Mouse (Mus musculus) spleen, postnatal 36 days (tissue): Measurements from ENCODE around the gene Atp13a2.

ENCODE experiments used
- DNase-seq, 2 experiments: peaks; one replicate each; pipeline ENCODE4 v3.0.0; 2022; ENCODE audit warnings: low spot score in 2 of 2, mixed read lengths in 1 of 2

Atp13a2 gene

DNA sequence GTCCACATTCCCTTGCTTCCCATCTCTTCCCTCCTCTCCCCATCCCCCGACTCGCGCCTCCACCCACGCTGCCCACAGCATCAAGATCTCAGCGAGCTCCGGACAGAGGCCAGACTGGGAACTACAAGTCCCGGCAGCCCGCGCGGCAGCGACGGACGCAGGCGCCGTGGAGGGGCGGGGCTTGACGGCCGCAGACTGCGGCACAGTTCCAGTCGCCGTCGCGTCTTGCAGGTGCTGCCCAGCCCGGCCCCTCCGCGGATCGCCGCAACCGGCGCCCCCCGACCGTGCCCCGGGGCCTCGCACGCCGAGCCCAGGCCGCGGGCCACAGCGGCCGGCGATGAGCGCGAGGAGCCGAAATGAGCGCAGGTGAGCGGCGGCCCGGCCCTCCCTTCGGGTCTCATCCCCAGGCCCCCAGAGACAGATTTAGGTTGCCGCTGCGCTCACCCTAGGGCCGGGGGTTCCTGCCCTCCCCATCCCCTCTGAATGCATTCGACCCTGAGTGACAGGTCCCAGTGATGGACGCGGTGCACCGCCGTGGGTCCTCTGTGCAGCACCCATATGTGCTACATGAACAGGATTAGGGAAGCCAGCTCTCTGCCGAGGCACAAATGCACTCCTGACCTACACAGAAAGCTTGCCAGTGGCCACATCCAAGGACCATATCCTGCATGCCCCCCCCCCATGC, at the start of gene Atp13a2:
Gene Atp13a2 (plus strand): TSS at position 163 of the 685 bp plus-strand sequence.
- peak; percentile 85 to 87 for DNase-seq

DNA sequence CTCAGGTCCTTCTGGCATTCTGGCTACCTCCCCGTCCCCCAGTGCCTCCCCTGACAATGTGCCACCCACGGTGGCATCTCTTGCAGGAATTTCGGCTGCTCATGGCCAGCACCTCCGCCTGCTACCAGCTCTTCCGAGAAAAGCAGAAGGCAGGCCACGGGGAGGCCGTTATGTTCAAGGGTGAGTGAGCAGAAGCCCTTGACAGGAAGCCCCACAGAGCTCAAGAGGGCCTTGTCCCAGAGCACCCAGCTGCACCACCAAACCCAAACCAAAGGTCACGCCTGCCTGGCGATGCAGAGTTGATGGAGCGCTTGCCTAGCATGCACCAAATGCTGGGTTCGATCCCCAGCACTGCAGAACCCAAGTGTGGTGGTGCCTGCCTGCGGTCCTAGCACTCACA, 42.3 kb upstream of the Atp13a2 start:
- peak; percentile 85 for DNase-seq

DNA sequence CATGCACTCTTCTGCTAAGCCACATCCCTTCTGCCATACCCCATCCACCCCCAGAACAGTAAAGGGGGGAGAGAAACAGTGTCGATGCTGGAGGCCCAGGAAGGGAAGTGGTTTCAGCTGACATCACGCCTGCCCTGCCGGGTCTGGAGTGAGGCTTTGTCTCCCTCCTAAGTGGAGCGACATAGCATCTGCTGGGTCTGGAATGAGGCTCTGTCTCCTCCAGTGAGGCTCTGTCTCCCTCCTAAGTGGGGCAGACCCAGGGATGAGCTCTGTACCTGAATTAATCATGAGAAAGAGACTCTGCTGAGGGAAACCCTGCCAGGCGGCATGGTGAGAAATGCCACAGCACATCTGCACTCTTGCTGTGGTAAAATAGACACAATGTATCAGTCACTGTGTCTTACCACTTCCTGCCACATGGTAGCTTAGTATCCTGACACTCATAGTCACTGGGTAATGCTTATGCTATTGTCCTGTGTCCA, 41.7 kb upstream of the Atp13a2 start:
- DNase-seq: peak; percentile 80

DNA sequence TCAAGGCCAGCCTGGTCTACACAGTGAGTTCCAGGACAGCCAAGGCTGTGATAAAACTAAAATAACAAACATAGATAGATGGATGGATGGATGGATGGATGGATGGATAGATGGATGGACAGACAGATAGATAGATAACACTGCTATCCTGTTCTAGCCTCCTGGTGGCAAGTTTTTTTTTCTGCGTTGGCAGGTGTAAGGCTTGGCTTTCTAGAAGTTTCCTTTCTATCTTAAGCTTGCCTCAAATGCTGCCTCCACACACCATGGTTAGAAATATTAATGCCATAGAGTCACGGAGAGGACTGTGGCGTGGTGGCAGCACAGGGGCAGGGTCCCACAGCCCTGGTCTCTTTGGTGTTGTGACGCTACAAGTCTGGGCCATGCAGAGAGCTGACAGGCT, 41.1 kb upstream of the Atp13a2 start:
- no peak for DNase-seq

DNA sequence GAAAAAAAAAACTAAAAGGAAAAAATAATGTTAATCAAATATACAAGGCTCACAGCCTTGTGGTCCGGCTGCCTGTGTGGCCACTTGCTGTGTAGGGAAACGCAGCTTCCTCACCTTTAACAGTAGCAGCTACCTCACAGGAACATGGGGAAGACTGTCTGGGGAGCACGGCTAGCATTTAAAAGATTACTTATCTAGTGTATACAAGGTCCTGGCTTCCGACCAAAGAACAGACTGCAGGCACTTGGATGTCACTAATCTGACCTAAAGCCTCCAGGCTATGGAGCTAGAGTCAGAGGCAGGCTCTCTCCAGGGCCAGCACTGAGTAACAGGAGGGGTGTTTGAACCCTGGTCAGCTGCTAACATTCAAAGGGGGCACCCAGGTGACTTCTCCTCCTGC, 40.6 kb upstream of the Atp13a2 start:
- DNase-seq: no peak

DNA sequence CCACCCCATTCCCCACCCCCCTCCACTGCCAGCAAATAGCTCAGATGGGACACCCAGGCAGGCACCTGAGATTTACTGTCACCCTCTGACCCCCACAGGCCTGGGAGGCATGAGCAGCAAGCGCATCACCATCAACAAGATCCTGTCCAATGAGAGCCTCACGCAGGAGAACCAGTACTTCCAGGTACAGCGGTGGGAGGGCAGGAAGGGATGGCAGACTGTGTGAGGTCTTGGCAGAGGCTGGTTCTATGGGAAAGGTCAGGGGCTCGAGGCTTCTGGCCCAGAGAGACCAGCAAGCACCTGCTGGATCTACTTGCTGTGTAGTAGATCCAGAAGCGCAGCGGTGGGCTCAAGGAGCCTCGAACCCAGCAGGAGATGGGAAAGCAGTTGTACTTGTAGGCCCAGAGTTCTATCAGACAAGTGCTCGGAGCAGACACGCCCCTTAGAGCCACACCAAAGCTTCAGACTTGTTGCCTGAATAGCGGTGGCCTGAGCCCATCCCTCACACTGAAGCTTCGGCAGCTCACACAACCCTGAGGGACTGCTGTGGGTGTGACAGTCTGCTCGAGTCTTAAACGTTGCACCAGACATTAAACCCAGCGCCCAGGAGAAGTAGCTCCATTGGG, 40.0 kb upstream of the Atp13a2 start:
- no peak for DNase-seq

DNA sequence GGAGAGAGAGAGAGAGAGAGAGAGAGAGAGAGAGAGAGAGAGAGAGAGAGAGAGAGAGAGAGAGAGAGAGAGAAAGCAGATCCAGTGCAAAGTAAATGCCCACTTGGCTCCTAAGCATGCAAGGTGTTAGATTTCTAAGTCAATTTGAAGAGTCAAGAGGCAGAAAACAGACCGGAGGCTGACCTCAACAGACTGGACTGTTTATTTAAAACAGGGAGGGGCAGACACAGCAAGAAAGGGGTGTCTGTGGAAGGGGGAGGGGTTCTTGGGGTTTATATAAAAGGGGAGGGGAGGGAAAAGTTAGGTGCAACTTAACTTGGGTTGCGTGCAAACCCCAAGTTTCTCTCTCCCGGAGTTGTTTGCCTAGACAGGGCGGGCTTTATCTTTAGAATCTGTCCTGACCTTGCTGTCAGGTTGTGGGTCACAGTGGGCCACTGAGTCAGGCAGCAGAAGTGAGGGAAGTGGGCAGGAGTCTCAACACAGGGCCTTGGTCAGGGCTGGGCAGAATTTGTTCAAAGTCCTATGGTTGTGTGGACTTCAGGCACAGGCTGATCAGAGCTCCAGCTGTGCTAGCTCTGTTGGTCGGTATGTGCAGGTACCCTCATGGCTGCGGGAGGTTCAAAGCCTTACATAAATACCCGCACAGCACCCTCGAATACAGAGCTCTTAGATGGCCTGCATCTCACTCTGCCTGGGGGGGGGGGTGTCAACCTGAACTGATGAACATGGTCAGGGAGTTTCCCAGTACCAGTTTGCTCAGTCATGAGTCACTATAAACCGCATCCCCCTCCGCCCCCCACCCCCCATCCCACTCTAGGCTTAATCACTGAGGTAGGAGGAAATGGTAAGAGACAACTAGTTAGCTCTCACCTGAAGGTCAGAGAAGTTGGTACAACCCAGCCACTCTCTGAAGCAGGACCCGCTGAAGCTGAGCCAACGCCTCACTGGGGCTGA, 38.9 kb upstream of the Atp13a2 start:
- DNase-seq: no peak

DNA sequence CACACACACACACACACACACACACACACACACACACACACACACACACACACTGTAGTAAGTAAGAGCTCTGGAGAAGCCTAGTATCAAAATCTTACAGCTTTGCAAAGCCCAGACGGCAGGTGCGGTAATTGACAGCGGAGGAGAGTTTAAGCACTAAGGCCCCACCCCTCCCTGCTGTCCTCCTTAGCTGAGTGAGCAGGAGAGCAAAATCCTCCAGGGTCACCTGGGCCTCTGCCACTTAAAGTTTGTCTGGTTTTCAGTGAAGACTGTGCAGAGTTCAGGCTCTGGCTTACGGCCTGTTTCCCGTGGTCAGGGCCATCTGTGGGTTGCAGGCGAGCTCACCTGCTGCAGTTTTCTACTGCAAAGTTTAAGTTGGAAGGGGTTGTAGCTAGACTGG, 38.2 kb upstream of the Atp13a2 start:
- DNase-seq: peak; percentile 56 to 62

DNA sequence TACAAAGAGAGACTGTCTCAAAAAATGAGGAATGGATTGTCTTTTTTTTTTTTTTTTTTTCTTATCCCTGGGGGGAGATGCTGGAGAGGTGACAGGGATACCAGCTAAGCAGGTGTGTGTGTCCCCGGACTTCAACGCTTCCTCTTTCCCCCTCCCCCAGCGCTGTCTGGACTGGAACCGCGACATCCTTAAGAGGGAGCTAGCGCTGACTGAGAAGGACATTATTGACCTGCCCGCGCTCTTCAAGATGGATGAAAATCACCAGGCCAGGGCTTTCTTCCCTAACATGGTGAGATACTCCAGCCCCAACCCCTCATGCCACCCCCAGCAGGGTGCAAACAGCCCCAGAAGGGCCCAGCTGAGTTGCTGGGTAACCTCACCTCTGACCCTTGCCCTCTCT, 37.6 kb upstream of the Atp13a2 start:
- peak; percentile 63 to 64 for DNase-seq

DNA sequence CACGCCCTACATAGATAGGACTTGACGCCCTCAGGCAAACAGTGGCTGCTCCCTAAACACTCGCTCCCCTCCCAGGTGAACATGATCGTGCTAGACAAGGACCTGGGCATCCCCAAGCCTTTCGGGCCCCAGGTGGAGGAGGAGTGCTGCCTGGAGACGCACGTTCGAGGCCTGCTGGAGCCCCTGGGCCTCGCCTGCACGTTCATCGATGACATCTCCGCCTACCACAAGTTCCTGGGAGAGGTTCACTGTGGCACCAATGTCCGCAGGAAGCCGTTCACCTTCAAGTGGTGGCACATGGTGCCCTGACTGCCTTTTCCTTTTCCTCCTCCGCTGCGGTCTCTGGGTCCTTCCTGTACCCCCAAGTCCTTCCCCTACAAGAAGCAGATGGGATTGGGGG, 37.1 kb upstream of the Atp13a2 start:
- peak in 1 of 2 experiments; percentile 36 for DNase-seq

DNA sequence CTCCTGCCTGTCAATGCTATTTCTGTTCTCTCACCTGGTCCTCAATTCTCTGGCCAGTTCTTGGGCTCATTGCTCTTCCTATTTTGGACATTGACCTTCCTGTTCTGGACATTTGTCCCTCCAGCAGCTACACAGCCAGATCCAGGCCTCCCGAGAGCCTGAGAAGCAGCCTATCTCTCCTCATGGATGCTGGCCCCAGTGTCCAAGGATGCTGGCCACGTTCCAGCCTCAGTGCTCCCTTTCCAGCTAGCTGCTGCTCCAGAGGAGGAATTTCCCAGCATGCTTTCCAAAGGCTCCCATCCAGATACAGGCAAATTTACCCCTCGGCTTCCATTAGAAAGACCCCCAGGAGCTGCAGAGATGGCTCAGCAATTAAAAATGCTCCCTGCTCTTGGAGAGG, 36.1 kb upstream of the Atp13a2 start:
- no peak for DNase-seq

DNA sequence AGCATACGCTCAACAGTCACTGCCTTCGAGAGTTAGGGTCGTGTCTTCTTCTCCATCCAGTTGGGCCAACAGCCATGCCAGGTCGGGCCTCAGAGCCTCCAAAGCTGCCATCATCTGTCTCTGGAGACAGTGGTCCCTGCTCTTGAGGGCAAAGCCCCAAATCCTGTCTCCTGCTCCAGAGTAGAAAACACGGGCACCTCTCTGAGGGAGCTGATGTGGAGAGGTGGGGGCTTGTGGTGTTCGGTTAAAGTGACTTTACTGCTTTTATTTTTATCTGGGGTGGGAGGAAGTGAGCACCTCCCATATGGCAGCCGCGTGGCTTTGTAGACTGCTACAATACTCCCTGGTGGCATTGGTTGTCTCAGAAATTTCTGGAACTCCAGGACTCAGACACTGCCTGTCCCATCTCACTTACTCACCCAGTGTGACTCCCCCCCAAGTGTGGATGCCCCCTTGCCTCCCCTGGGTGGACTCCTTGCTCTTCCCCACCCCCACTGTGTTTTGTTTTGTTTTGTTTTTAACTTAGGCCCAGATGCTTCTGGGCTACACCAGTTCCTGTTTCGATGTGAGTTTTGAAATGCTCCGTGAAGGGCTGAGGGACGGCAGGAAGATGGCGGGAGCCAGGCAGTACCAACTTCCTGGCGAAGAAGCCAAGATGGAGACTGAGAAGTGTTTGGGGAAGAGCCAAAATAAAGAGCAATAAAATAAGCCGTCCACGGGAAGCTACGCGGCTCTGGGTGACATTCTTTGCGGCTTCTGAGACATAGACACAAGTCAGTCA, 34.6 kb upstream of the Atp13a2 start:
- DNase-seq: peak; percentile 68 to 71

DNA sequence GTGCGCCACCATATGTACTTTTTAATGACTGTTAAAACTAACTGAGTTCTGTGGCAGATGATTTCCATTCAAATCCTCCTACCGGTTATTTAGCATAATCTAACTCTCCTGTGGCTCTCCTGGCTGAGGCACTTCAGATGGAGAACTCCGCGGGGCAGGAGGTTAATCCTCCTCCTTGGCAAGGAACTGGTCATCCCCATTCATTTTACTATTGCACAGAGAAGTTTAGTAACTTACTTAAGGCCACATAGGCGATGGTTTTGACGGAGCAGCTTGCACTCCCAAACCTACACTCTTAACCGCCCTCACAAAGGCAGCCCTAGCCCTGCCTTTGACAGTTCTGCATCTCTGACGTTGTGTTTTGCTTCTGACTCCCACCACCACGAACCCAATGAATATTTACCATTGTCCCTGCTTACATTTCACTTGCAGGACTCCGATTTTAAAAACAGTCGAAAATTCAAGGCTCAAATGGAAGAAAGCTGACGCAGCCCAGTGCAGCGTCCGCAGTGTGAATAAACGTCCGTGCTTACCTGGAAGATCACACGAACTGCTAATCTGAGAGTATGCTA, 29.5 kb upstream of the Atp13a2 start:
- no peak for DNase-seq

DNA sequence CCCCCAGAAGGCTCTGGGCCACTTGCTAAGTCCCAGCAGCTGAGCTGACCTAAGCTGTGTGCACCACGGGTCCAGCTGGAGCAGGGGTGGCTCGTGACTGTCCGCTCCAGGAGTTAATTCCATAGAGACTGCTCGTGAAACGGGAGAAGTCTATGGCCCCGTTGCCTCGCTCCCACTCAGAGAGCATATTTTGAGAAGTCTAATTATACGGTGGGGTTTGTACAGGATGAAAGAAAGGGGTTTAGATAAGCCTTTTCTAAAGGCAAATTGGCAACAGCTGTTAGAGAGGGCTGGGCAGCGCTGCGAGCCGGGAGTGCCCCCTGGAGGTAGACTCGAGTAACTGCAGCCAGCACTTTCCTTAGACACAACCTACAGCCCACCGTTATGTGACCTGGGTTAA, 28.9 kb upstream of the Atp13a2 start:
- DNase-seq: peak; percentile 71 to 75

DNA sequence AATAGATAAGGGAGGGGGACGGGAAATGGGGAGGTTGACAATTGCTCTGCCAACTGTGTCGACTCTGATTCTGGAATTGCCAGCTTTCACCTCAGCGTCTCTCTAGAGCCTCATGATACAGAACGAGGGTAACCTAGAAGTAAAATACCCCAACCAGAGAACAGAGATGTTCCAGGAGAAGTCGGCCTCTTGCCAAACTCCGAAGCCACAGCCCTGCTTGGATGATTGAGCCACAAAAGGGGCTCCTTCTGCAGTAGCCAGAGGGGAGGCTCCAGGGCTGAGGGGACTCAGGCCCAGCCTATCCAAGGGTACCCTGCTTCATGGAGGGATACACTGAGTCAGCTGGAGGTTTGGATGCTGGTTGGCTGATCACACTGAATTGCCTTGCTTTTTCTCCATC, 28.4 kb upstream of the Atp13a2 start:
- DNase-seq: no peak

DNA sequence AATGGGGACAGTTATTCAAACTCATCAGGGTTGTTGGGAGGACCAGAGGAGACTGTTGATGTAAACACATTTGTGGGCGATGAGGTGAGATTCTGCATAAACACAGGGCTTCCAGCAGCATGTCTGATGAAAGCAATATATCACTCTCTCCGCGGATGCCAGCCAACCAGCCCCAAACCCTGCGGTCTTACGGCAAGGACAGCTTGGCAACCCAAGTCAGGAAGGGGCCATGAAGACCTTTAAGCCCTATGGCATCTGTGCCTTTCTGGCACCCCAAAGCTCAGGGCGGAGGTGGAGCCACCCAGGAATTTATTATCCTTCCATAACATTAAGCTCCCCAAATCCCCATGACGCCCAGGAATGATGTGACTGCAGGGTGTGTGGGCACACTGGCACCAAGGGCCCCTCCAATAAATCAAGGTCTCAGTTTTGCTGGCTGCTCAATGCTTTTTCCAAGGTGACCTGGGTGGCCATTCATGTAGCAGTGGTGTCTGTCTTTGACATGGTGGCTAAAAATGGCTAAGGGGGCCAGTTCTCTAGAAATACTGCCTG, 27.5 kb upstream of the Atp13a2 start:
- no peak for DNase-seq

DNA sequence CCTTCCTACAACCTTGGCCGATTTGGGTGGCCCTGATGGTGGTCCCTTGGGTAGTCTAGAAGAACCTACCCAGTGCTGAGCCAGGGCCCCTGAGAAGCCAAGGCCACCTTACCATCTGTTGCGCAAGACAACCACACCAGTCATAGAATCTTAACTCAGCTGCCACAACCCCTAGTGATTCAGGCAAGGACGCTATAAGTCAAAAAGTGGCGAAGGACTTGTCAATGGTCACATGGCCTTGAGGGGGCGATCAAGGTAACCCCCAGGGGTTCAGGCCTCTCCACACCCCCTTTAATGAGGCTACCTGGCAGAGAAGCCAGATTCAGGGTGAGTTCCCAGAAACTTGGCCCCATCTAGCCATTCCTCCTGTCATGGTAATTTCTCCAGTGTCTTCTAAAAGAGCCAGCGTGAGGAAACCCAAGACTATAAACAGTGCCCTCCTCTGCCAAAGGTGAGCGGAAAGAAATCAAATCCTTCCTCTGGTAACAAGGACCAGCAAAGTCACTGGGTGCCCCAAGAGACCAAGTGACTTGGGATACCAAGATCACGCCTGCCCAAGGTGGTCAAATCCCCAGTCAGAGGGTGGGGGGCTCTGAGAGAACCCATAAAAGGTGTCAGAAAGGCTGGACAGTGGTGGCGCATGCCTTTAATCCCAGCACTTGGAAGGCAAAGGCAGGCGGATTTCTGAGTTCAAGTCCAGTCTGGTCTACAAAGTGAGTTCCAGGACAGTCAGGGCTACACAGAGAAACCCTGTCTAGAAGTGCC, 26.8 kb upstream of the Atp13a2 start:
- DNase-seq: no peak

DNA sequence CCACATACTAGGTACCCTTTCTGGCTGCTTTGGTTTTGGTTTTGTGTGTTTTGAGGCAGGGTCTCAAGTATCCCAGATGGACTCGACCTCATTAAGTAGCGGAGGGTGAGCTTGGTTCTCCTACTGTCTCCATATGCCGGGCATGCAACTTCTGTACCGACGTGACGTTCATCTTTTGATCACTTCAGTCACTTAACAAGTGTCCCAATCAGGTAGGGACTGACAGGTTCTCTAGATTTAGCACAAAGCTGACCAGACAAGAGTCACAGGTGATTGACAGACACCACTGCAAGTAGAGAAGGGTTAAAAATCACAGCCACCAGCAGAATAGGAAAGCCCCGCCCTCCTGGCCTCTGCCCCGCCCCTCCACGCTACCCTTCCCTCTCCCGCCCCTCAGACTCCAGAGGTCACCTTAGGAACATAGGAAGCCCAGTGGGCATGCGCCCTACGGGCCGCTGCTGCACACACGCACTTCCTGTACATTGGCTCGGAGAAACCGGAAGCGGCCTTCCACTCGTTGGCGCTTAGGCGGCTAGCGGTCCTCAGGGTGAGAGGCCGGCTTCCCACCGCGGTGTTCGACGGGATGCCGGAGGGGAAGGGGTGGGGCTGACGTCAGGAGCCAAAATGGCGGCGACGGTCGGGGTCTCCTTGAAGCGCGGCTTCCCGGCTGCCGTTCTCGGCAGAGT, 25.7 kb upstream of the Atp13a2 start, which contains the start of gene Sdhb:
Gene Sdhb (plus strand): TSS at position 423 of the 686 bp plus-strand sequence.
- DNase-seq: peak; percentile 97 to 98

DNA sequence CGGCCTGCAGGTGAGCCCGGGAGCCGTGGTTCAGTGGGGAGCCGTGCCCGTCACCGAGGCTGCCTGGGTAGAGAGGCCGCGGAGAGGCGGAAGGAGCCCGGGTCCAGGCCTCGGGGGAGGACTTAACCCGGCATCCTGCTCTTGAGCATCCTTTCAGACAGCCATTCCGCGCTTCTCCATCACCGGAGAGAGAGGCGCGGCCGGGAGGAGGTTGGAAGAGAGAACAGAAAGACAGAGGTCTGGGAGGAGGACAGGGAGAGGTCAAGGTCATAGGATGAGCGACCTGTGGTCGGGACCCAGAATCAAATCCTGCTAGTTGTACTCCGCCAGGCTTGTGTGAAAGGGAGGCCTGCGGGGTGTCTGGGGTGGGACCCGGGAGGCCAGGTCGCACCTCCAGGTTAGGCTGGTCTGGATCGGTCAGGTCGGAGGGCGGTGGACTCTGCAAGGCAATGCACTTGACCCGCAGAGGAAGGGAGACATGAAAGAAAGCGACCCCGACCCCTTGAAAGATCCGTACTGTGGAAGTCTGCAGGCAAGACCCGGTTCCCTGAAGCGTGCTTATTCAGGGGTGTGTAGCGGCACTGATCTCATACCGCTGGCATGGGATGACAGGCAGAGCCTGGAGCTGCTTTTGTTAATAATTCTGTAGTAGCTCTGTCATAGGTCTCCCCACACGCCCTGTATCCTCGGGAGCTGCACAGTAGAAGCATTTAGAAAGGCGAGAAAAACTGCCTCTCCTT, 25.0 kb upstream of the Atp13a2 start:
- no peak for DNase-seq
